Mouse (Mus musculus) adrenal gland, postnatal 4 days (tissue): ENCODE measurements around the gene Lin28a. TPM values are rescaled to one million over a fixed set of nuclear protein-coding genes. Genes with fewer than 3 reads are reported as not detected.
"Not testable (repeated sequence)": the region's sequence is repeated elsewhere in the genome, so short reads cannot be mapped to it uniquely, and the experiment has no call there.

Experiments used
- DNase-seq, 2 experiments: peaks; one replicate each; pipeline ENCODE4 v3.0.0; 2021 to 2022; ENCODE audit warnings: low spot score in 2 of 2, mixed read lengths in 2 of 2
- total RNA-seq, 2 experiments: library from RNA; stranded (reverse); gene quantifications; 2 replicates each; pipeline ENCODE4 v1.2.3; 2021

Gene Lin28a
- total RNA-seq, 2 experiments from 2014 or later, result 0.50 to 0.73 TPM

- DNase-seq, result no peak
Measured at GRCm38 (mm10) chr4:134019210-134019609, 569 bp upstream of the Lin28a start.

DNA sequence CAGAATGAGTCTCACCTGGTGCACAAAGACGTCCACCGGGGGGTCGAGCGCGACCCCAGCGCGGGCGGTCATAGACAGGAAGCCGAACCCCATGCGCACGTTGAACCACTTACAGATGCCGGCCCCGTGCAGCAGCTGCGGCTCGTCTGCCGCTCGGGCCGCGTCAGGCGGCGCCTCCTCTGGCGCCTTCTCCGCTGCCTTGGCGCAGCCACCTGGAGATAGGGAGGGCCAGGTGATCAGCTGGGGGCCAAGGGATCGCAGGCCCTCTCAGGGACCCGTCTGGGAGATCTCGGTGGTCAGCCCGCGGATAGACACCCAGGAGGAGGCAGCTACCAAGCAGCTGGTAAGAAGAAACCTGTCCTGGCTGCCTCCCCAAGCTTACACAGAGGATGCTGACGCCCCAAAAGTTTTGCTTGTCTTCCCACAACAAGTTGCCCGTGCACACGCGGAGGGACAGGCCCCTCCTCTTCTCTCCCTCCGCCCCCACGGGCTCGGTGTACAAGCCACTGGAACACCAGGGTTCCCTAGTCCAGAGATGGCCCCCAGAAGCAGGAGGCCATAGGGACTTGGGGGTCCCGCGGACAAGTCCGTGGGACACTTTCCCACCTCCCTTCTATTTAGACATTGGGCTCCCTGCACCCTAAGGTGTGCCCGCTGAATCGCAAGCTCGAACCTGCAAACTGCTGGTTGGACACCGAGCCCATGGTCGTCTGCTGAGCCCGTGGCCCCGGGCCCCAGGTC lies 433 bp downstream of the Lin28a start:
- DNase-seq, result no peak

- DNase-seq, result no peak
Measured at GRCm38 (mm10) chr4:134017201-134017865, 1.3 kb downstream of the Lin28a start.

- DNase-seq, result no peak
Measured at GRCm38 (mm10) chr4:134016767-134017166, 1.9 kb downstream of the Lin28a start.

- no peak for DNase-seq
Measured at GRCm38 (mm10) chr4:134016208-134016607, 2.4 kb downstream of the Lin28a start.

- DNase-seq, result no peak
Measured at GRCm38 (mm10) chr4:134012858-134013528, 5.6 kb downstream of the Lin28a start.

DNA sequence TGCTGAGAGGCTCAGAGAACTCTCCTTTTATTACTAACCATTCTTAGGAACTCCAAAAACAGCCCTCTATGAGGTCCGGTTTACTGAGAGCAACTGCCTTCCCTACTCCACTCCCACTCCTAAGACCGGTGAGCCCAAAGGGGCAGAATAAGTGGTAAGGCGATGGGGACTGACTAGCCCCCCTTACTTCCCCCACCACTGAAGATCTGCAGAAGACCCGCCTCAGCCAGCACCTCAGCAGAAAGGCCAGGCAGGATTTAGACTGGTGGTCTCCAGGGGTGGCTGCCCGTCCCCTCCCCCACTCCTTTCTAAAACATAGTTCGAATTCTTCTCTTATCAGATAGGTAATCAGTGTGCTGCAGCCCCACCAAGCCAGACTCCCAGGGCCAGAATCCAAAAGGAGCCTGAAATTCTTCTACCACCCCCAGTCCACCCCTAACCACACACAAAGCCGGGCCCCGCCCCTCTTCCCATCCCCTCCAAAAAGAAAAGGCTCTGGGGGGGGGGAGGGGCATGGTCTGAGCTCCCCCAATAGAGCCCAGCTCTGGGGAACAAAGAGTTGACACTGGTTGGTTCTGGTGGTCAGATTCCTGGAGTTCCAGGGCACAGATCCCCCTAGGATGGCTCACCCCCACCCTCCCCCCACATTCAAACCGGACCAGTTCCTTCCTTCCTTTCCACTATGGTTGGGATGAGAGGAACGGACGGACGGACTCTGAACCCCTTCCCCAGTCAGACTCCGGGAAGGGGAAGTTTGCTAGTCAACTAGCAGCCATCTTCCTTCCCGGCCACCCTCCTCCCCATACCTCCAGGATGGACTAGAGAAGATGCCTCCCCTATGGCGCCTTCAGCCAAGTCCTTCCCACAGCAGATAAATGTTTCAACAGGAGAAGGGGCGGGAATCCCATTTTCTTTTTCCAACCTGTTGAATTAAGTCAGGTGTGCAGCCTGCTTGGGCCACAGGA lies 6.9 kb downstream of the Lin28a start:
- DNase-seq, result no peak

DNA sequence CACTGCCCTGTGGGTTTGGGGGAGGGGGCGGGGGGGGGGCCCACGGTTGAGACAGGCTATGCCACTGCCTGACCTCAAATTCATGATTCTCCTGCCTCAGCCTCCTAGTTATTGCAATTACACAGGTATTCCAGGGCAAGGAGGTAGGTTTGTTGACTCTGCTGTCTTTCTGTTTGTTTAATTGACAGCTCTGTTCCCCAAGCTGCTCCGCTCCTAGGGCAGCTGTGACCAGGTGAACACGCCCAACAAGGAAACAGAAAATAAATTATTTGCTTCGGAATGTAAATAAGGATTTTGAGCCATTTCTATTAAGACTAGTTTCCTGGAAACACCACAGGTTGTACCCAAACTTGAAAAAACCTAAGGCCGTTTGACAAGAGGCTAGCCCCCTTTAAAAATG lies 8.9 kb downstream of the Lin28a start:
- no peak for DNase-seq

DNA sequence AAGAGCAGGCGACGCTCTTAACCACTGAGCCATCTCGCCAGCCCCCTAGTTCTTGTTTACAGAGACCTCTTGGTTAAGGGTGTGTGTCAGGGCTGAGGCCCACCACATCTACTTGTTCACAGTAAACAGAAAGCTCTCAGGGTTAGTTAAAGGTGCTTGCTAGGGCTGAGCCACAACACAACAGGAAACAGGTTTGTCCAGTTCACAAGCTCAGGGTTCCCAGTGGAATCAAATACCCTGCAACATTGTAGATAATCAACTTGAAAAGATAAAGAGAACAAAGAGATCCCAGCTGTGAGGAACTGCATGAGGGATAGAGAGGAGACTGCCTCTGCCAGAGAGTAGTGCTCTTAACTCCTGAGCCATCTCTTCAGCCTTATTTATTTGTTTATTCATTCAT lies 11.8 kb downstream of the Lin28a start:
- no peak for DNase-seq

GRCm38 (mm10) chr4:134005581-134006358 lies 12.9 kb downstream of the Lin28a start:
- no peak for DNase-seq

DNA sequence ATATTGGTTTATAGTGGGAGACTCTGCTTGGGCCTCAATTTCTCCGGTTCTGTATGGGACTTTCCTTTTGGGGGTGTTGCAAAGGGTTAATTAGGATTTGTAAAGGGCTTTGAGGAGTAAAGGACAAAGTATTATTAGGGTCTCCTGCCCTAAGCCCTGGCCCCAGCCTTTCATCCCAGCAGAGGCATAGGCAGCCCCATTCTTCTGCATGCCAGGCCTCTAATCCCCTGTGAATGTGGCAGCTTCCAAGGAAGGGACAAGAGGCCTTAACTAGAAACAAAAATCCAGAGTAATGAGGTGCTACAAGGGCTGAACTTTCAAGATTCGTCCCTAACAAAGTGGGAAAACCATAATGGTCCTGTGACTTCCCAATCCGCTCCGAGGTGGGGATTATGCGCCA lies 15.7 kb downstream of the Lin28a start:
- DNase-seq, result no peak

DNA sequence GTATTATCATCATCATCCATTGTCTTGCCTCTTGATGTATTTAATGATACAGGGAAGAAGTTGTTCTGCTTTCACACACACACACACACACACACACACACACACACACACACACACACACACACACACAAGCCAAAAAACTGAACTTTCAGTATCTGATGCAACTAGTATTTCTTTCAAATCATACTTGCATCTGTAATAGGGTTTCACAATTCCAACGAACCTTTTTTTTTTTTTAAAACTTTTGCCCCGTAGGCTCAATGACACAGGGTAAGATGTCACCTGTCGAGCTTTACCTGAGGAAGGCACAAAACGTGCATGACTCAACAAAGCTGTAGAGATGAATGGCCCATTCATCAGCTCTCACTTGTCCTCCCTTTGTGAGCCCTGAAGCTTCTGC lies 16.4 kb downstream of the Lin28a start:
- no peak for DNase-seq

DNA sequence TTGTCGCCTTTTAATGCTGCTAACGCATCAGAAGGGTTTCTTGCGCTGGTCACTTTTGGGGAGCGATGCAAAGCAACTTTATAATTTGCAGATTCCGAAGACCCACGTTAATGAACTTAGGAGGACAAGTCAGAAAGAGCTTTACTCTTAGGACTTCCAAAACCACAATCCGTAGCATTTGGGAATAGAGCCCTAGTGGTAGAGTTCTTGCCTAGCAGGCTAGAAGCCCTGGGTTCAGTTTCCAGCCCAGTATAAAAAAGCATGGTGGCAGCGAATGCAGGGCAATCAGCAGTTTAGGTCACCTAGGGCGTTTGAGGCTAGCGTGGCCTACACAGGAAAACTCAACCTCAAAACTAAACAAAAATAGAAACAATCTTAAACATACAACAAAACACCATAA lies 16.9 kb downstream of the Lin28a start:
- DNase-seq, result no peak

DNA sequence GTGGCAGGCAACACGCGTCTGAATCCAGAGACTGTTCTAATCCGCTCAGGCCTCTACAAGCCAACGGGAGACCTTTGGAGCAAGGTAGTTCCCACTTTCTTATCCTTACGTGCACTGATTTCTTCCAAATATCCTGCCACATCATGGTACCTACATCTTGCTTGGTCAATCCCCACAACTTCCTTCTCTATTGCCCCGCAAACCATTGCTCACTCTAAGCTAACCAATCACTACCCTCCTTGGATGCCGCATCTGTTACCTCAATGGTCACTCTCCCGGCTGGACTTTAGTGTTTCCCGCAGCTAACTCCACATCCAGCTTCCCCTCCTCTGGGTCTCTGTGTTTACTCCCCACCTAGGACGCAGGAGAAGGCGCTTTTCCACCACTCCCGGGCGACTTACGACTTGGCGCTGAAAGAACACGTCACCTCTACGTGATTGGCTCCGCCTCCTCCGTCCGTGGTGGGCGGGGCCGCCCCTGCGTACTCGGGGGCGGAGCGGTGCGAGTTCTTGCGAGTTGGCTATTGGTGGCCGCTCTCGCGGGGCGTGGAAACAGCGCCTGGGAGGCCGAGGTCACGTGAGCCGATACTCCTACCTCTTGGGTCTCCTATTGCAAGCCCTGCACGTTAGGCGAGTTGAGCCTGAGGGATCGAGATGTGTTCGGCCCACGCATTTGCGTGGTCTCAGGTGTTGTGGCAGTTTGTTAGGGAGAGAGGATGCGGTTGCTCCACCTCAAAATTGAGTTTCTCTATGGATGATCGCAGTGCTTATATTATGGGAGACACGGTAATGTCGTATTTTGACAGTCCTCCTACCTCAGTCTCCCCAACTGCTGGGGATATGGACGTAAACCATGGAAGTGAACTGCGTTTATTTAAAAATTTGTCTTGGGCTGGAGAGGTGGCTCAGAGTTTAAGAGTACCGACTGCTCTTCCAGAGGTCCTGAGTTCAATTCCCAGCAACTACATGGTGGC lies 17.9 kb downstream of the Lin28a start, which contains the start of gene Dhdds:
Dhdds (minus strand) TSS at position 453 of the 973 bp plus-strand sequence.
- DNase-seq, result peak; percentile 91 to 93

- no peak for DNase-seq
Measured at GRCm38 (mm10) chr4:133994697-133995096, 23.9 kb downstream of the Lin28a start.

- DNase-seq, result no peak
Measured at GRCm38 (mm10) chr4:133991087-133991660, 27.5 kb downstream of the Lin28a start.

DNA sequence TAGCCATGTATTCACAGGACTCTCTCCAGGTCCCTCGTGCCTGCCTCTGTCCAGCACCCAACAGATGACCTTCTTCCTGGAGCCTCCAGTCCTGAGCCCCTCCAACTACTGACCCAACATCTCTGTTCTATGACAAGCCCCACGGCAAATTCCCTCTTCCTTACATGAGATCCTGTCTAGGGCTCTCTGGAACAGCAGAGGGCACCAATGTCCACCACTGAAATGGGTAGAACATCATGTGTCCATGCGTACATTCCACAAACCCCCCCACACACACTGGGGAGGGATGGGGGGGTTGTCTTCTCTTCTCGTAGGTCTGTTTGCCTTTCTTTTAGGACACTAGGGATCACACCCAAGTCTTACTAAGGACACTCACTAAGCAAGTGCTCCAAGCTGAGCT lies 28.6 kb downstream of the Lin28a start:
- DNase-seq, result no peak

DNA sequence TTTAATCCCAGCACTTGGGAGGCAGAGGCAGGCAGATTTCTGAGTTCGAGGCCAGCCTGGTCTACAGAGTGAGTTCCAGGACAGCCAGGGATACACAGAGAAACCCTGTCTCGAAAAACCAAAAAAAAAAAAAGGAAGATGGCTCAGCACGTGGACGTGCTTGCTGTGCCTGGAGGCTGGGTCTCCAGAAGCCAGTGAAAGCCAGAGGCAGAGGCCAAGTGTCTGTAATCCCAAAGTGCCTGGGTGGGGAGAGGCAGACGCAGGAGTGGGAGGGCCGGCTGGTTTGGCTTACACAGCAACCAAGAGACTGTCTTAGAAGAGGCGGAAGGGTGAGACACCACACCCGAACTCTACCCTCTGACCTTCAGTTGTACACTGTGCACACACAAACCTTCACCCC lies 30.4 kb downstream of the Lin28a start:
- DNase-seq, result not testable (repeated sequence)

DNA sequence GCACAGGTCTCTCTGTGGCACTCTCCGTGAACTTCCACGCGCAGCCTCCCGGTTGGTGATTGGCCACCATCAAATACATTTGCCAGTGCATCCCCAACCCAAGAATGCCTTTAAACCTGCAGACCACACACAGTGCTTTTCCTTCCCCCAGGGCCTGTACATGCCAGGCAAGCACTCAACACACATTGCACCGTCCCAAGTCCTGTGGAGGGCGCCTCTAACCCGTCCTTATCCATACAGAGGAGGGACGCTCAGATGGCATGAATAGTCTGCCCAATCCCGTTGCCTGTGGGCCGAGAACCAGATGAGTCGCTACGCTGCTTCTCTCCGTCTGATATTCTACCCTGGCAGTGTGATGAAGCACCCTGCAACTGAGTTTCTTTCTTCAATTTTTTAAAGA lies 35.7 kb downstream of the Lin28a start:
- DNase-seq, result no peak
